9 mouse cellular contexts compared by ENCODE assay signal in the genomic region with DNA sequence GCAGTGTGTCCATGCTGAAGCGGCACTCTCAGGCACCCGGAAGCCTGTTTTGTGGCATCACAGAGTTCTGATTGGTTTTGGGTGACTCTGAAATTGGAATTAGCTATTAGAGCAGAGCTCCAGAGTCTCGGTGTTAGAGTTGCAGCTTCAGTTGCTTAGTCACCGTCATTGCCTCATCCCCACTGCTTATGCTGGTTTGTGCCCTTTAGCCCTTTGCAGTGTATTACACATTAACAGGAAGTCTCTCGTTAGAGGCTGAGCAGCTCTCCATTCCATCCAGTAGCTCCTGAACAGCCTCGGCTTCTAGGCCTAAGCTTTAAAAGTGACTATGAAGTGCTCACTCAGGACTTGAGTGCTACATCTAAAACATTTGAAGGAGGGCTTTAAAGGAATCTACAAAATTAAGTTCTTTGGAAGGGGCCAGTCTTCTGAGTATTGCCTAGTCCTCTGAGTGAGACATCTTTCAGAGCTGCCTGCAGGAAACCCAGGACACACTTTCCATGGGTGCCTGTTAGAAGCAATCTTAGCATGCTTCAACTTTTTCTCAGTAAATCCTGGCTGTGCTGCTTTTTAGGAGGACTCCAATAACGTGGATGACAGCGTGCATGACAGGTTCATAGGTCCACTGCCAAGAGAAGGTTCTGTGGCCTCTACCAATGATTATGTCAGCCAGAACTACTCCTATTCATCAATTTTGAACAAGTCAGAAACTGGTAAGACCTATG. TPM values are rescaled to one million over a fixed set of nuclear protein-coding genes. Genes with fewer than 3 reads are reported as not detected.
DNase-seq lines count a peak whose midpoint lies in the region; ATAC-seq and TF ChIP-seq lines count a peak whose summit lies in the region.
"Had no signal": no experiment of that assay in that cellular context is flagged by ENCODE, and none has a peak within 500 bp of the region (broad histone marks: within the 10 kb centered on the region; RNA-seq: fewer than 3 reads in every experiment).

No protein-coding gene starts in this region.

- no peaks in the 10 kb centered on the region for H3K4me1 ChIP-seq in kidney, embryonic 16.5 days (ENCODE audit: insufficient read depth, low read length)
- peaks cover 3% of the 10 kb centered on the region; the same call in 1 of the 2 replicates for H3K4me1 ChIP-seq in lung, adult 2 months (ENCODE audit: control insufficient read depth, insufficient read depth, low read length)
- no peaks in the 10 kb centered on the region for H3K4me1 ChIP-seq in stomach, postnatal 0 days (replicated peaks; ENCODE audit: control insufficient read depth, insufficient read depth)
- H3K4me1 ChIP-seq in hindbrain, embryonic 12.5 days, result no peaks in the 10 kb centered on the region
- H3K4me1 ChIP-seq: lung, embryonic 15.5 days had no signal

- no peak overlapping the region for H3K9ac ChIP-seq in kidney, embryonic 16.5 days (replicated peaks; ENCODE audit: low read length)
- H3K9ac ChIP-seq in stomach, postnatal 0 days (ENCODE audit: low read length), result no peak overlapping the region
- no peak overlapping the region for H3K9ac ChIP-seq in hindbrain, embryonic 12.5 days
- H3K9ac ChIP-seq: lung, embryonic 15.5 days had no signal

- no peaks in the 10 kb centered on the region for H3K27me3 ChIP-seq in kidney, embryonic 16.5 days (ENCODE audit: insufficient read depth, low read length)
- no peaks in the 10 kb centered on the region for H3K27me3 ChIP-seq in stomach, postnatal 0 days (ENCODE audit: control insufficient read depth, insufficient read depth, low read length)
- H3K27me3 ChIP-seq in hindbrain, embryonic 12.5 days, result no peaks in the 10 kb centered on the region
- H3K27me3 ChIP-seq: lung, embryonic 15.5 days had no signal

- peaks cover 18% of the 10 kb centered on the region for H3K36me3 ChIP-seq in kidney, embryonic 16.5 days (ENCODE audit: insufficient read depth, low read length)
- peaks cover 7% of the 10 kb centered on the region; the same call in 1 of the 2 replicates for H3K36me3 ChIP-seq in stomach, postnatal 0 days (ENCODE audit: control insufficient read depth, insufficient read depth, low read length)
- H3K36me3 ChIP-seq in hindbrain, embryonic 12.5 days, result peaks cover 34% of the 10 kb centered on the region

- no peak overlapping the region for H3K4me3 ChIP-seq in kidney, embryonic 16.5 days (ENCODE audit: low read length)
- H3K4me3 ChIP-seq in lung, adult 2 months (replicated peaks; ENCODE audit: extremely low read depth, low read depth, low read length), result no peak overlapping the region
- no peak overlapping the region for H3K4me3 ChIP-seq in stomach, postnatal 0 days (ENCODE audit: low read depth, low read length)
- H3K4me3 ChIP-seq in hindbrain, embryonic 12.5 days, result no peak overlapping the region
- H3K4me3 ChIP-seq: lung, embryonic 15.5 days had no signal

- peak; percentile 86 for ATAC-seq in kidney, embryonic 16.5 days (ENCODE audit: low FRiP score, low TSS enrichment)
- peak; percentile 79 for ATAC-seq in stomach, postnatal 0 days (ENCODE audit: low FRiP score, low TSS enrichment)
- ATAC-seq in hindbrain, embryonic 12.5 days (ENCODE audit: low FRiP score), result no peak
- ATAC-seq in activated CD4-positive, CD25-positive, alpha-beta regulatory T cell, adult 4 months, result no peak

- TF ChIP-seq CTCF in lung, adult 2 months (IDR thresholded peaks at IDR 0.05; ENCODE audit: insufficient read depth, low read length), result no peak
- TF ChIP-seq CTCF in stomach, postnatal 0 days (IDR thresholded peaks at IDR 0.05; ENCODE audit: low read depth), result no peak

- no peak overlapping the region for H3K4me2 ChIP-seq in kidney, embryonic 16.5 days (replicated peaks; ENCODE audit: low read depth, low read length)
- no peak overlapping the region for H3K4me2 ChIP-seq in stomach, postnatal 0 days (replicated peaks; ENCODE audit: low read depth)
- no peak overlapping the region for H3K4me2 ChIP-seq in hindbrain, embryonic 12.5 days (replicated peaks)
- H3K4me2 ChIP-seq: lung, embryonic 15.5 days had no signal

- TF ChIP-seq EP300 in stomach, postnatal 0 days (optimal IDR thresholded peaks at IDR 0.05), result no peak

- H3K9me3 ChIP-seq in kidney, embryonic 16.5 days (ENCODE audit: low read length), result no peaks in the 10 kb centered on the region
- no peaks in the 10 kb centered on the region for H3K9me3 ChIP-seq in stomach, postnatal 0 days (ENCODE audit: control insufficient read depth, low read length)
- H3K9me3 ChIP-seq in hindbrain, embryonic 12.5 days (replicated peaks), result no peaks in the 10 kb centered on the region
- H3K9me3 ChIP-seq: lung, embryonic 15.5 days had no signal

- no peak overlapping the region for H3K27ac ChIP-seq in kidney, embryonic 16.5 days (ENCODE audit: low read length)
- 0 out of 2 replicates have a peak overlapping the region, but pooled peaks have one; percentile 14 for H3K27ac ChIP-seq in stomach, postnatal 0 days (replicated peaks)
- no peak overlapping the region for H3K27ac ChIP-seq in hindbrain, embryonic 12.5 days
- H3K27ac ChIP-seq: lung, embryonic 15.5 days had no signal

- WGBS in kidney, embryonic 16.5 days, result 65% methylated on average over 8 of the region's 8 CpGs
- WGBS in lung, adult 2 months, result 51% methylated on average over 8 of the region's 8 CpGs
- WGBS in stomach, postnatal 0 days, result 58% methylated on average over 8 of the region's 8 CpGs
- WGBS in hindbrain, embryonic 12.5 days, result 89% methylated on average over 8 of the region's 8 CpGs

- no peak for TF ChIP-seq POLR2A in lung, adult 2 months (IDR thresholded peaks at IDR 0.05; ENCODE audit: borderline replicate concordance, extremely low read depth, low read depth, low read length)

- peak; percentile 20 for DNase-seq in adrenal gland, postnatal 10 days
- no peak for DNase-seq in adrenal gland, adult 18-20 months (ENCODE audit: low spot score in 2 of 2)
- peak; percentile 37 for DNase-seq in lung, adult 2 months
- DNase-seq in stomach, postnatal 0 days (ENCODE audit: low spot score), result peak; percentile 26
- no peak for DNase-seq in gastrocnemius, postnatal 10 days

RNA-seq across cellular contexts. Expression of a gene that starts 32.8 kb away (rescaled TPM):
- total RNA-seq in adrenal gland, postnatal 10 days (2021), result 10 to 100 TPM; 58.9 to 74.1 TPM
- 10 to 100 TPM; 62.1 to 66.6 TPM for total RNA-seq in adrenal gland, adult 18-20 months (2021)
- 63.4 and 65.2 TPM in 2 replicates for polyA plus RNA-seq in kidney, embryonic 16.5 days (2015; fragmentation: Nextera tagmentation; extraction: Ambion mirVana)
- polyA plus RNA-seq in lung, adult 2 months (2012; rRNA removed), result 9.0 and 14.7 TPM in 2 replicates
- polyA plus RNA-seq in stomach, postnatal 0 days (2015; fragmentation: Nextera tagmentation; extraction: Ambion mirVana), result 23.7 and 24.5 TPM in 2 replicates
- 110 and 111 TPM in 2 replicates for polyA plus RNA-seq in hindbrain, embryonic 12.5 days (2016; fragmentation: Nextera tagmentation; extraction: Ambion mirVana)
- 100 to 1,000 TPM; 141 to 151 TPM for total RNA-seq in gastrocnemius, postnatal 10 days (2021)
- 10 to 100 TPM; 16.1 to 17.5 TPM for polyA plus RNA-seq in activated CD4-positive, CD25-positive, alpha-beta regulatory T cell, adult 4 months (2017; shearing (Covaris generic))

Comparison
In these comparisons a context has a peak if more than half of its experiments do, and no peak if none do; other contexts are left out.
1. DNase-seq: peak in adrenal gland, postnatal 10 days (single experiment), lung, adult 2 months (single experiment) and stomach, postnatal 0 days (single experiment); none in adrenal gland, adult 18-20 months (0 of 2) and gastrocnemius, postnatal 10 days (single experiment).
2. ATAC-seq: peak in kidney, embryonic 16.5 days (single experiment) and stomach, postnatal 0 days (single experiment); none in hindbrain, embryonic 12.5 days (single experiment) and activated CD4-positive, CD25-positive, alpha-beta regulatory T cell, adult 4 months (single experiment).